Mouse (Mus musculus) myocyte (in vitro differentiated cells): ENCODE data around the gene 4930548H24Rik.

ENCODE experiments used
- MYOD1 ChIP-seq, 3 experiments: IDR thresholded peaks; one replicate each; pipeline ENCODE4 v1.6.1; 2011; ENCODE audit warnings: control low read depth in 2 of 3, low read depth in 2 of 3, mild to moderate bottlenecking in 2 of 3, moderate library complexity in 1 of 3; ENCODE audit not compliant: insufficient read length in 2 of 3, control insufficient read depth in 1 of 3
- POLR2A ChIP-seq: IDR thresholded peaks from one replicate; pipeline ENCODE4 v1.6.1; 2011; ENCODE audit warnings: low read depth, mild to moderate bottlenecking, control low read depth, moderate library complexity; ENCODE audit not compliant: insufficient read length
- POLR2AphosphoS2 ChIP-seq: IDR thresholded peaks from one replicate; pipeline ENCODE4 v1.6.1; 2011; ENCODE audit warnings: low read depth, control low read depth; ENCODE audit not compliant: insufficient read length
- TCF12 ChIP-seq: IDR thresholded peaks from one replicate; pipeline ENCODE4 v1.6.1; 2011; ENCODE audit warnings: mild to moderate bottlenecking, control low read depth; ENCODE audit not compliant: poor library complexity, insufficient read depth, severe bottlenecking

- no peak for TF ChIP-seq MYOD1 (IDR thresholded peaks at IDR 0.05; ENCODE audit: control insufficient read depth in 1 of 3, insufficient read length in 2 of 3, low read depth in 2 of 3)
- no peak for TF ChIP-seq POLR2A
- TF ChIP-seq TCF12: no peak
- no peak for TF ChIP-seq POLR2AphosphoS2
These were observed 17.7 kb upstream of the 4930548H24Rik start for GRCm38 (mm10) chr5:31467798-31468197.
